Mouse (Mus musculus): ENCODE data around the gene Nxn. TPM values are rescaled to one million over a fixed set of nuclear protein-coding genes. Genes with fewer than 3 reads are reported as not detected.

Nxn gene
- polyA plus RNA-seq, 2 experiments: 1.9 to 2.1 TPM

DNA sequence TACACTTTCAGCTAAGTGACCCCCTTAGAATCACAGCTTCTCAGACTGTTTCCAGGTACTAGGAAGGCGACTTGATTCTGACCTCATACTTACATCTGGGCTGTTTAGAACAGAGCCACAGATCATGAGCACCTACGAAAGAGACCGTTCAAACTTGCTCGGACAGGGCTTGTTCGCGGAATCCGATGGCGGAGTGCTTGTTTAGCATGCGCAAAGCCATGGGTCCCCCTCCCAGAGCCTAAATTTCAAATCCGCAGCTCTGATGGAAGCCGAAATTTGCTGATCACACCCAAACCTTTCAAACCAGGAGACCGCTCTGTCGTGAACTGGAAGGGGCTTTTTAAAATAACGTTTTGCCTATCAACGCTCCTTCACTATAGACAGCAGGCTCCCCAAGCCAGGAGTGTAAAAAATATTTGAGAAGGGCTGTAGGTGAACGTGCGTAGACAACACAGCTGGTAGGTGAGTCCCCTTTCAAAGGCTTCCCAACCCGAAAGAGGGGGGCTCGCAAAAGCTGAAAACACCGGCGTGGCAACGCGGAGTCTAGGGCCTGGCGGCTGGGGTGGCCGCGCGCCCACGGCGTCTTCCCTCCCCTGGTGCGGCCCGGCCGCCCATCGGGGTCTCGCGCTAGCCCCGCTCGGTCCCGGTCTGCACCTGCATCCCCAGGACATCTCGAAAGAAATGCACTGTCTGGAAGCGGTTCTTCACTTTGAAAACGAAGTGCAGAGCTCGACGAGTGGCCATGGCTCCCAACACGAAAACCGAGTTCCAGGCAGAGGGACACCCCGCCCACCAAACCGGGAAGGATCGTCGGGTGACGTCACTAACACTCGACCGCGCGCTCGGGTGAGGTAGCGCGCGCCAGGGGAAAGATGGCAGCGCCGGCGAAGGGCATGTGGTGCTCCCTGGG, 155.8 kb downstream of the Nxn start, which contains the start of the genes Mrm3 and Glod4:
Gene Mrm3 (plus strand): TSS at position 815 of the 910 bp plus-strand sequence.
Gene Glod4 (minus strand): TSS at position 825 of the 910 bp plus-strand sequence.
- ATAC-seq (ENCODE audit: insufficient read depth) (peak; percentile 86), DNase-seq (ENCODE audit: low read depth in 3 of 3, low spot score in 3 of 3) (peak; percentile 74 to 79 (median 74))
- Histone ChIP-seq H3K27ac (no peak within 1 kb of the TSS; the same call in 1 of the 2 replicates), H3K4me1 (replicated peaks; ENCODE audit: control insufficient read depth in 2 of 2, insufficient read depth in 2 of 2, low read length in 1 of 2) (peaks cover 0 to 6% of the 10 kb centered on the region in 2 experiments; a peak in 2 of 4 replicates), H3K36me3 (replicated peaks; ENCODE audit: control insufficient read depth, insufficient read depth, low read depth) (peaks cover 4% of the 10 kb centered on the region; the same call in 1 of the 2 replicates), H3K9me3 (ENCODE audit: control insufficient read depth, low read length) (no peaks in the 10 kb centered on the region), H3K9ac (replicated peaks) (peak within 1 kb of the TSS; percentile 83), H3K27me3 (ENCODE audit: control insufficient read depth, insufficient read depth, low read length) (no peaks in the 10 kb centered on the region), H3K4me3 (ENCODE audit: insufficient read depth in 1 of 2, low read depth in 2 of 2, low read length in 2 of 2) (peak within 1 kb of the TSS; percentile 89), H3K4me2 (ENCODE audit: low read depth) (peak within 1 kb of the TSS; percentile 79)
- no peak for TF ChIP-seq CTCF (IDR thresholded peaks at IDR 0.05; ENCODE audit: low read depth)
- no peak for TF ChIP-seq EP300 (IDR thresholded peaks at IDR 0.05; ENCODE audit: low read depth)
- under 1% methylated on average over 61 of the region's 61 CpGs for WGBS (ENCODE audit: insufficient replicate concordance)

DNA sequence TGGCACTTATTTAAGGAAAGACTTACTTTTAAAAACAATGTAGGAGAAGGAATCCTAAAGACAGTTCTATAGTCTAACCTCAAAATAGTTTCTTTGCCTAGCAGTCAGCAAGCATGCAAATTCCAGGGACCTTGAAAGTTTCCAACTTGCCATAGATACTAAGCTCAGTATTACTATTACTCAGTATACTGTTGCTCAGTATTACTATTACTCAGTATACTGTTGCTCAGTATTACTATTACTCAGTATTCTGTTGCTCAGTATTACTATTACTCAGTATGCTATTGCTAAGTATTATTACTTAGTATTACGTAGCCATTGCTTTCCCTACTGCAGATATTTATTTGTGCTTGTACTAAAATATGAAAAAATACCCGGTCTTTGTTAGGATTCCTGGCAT, 159.2 kb downstream of the Nxn start:
- DNase-seq (ENCODE audit: low read depth in 3 of 3, low spot score in 3 of 3): no peak
- Histone ChIP-seq H3K4me3 (ENCODE audit: insufficient read depth in 1 of 2, low read depth in 2 of 2, low read length in 2 of 2) (no peak overlapping the region), H3K9me3 (ENCODE audit: control insufficient read depth, low read length) (no peaks in the 10 kb centered on the region), H3K27me3 (ENCODE audit: control insufficient read depth, insufficient read depth, low read length) (no peaks in the 10 kb centered on the region), H3K4me1 (replicated peaks; ENCODE audit: control insufficient read depth in 2 of 2, insufficient read depth in 2 of 2, low read length in 1 of 2) (peaks cover 0 to 3% of the 10 kb centered on the region in 2 experiments; a peak in 2 of 4 replicates), H3K36me3 (replicated peaks; ENCODE audit: control insufficient read depth, insufficient read depth, low read depth) (peaks cover 4% of the 10 kb centered on the region; the same call in 1 of the 2 replicates), H3K9ac (replicated peaks) (no peak overlapping the region), H3K4me2 (ENCODE audit: low read depth) (no peak overlapping the region), H3K27ac (no peak overlapping the region)
- WGBS (ENCODE audit: insufficient replicate concordance): 79% methylated on average over 2 of the region's 2 CpGs
- ATAC-seq (ENCODE audit: insufficient read depth): no peak
- TF ChIP-seq EP300 (IDR thresholded peaks at IDR 0.05; ENCODE audit: low read depth) (no peak), CTCF (IDR thresholded peaks at IDR 0.05; ENCODE audit: low read depth) (no peak)

DNA sequence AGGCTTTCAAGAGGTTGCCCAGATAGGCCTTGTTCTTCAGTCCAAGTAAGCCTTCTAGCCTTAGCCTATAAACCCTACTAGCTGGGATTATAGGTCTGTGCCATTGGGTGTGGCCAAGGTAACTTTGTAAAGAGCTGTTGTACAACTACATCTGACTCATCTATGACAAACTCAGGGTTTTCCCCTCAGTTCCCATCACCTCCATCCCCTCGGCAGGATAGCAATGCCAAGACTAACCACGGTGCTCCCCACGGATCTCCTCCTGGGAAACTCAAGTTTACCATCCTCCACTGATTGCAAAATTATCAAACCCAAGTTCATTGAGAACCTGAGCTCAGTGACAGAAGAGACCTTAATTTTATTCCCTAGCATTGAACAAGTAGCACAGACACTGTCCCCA, 162.8 kb downstream of the Nxn start:
- Histone ChIP-seq H3K4me1 (replicated peaks; ENCODE audit: control insufficient read depth in 2 of 2, insufficient read depth in 2 of 2, low read length in 1 of 2) (no peaks in the 10 kb centered on the region), H3K4me3 (ENCODE audit: insufficient read depth in 1 of 2, low read depth in 2 of 2, low read length in 2 of 2) (no peak overlapping the region), H3K27me3 (ENCODE audit: control insufficient read depth, insufficient read depth, low read length) (no peaks in the 10 kb centered on the region), H3K27ac (no peak overlapping the region), H3K9ac (replicated peaks) (no peak overlapping the region), H3K4me2 (ENCODE audit: low read depth) (no peak overlapping the region), H3K36me3 (replicated peaks; ENCODE audit: control insufficient read depth, insufficient read depth, low read depth) (peaks cover 6% of the 10 kb centered on the region; the same call in 1 of the 2 replicates), H3K9me3 (ENCODE audit: control insufficient read depth, low read length) (no peaks in the 10 kb centered on the region)
- ATAC-seq (ENCODE audit: insufficient read depth) (no peak), DNase-seq (ENCODE audit: low read depth in 3 of 3, low spot score in 3 of 3) (no peak)
- 67% methylated on average over 3 of the region's 3 CpGs for WGBS (ENCODE audit: insufficient replicate concordance)
- TF ChIP-seq CTCF (IDR thresholded peaks at IDR 0.05; ENCODE audit: low read depth) (no peak), EP300 (IDR thresholded peaks at IDR 0.05; ENCODE audit: low read depth) (no peak)

DNA sequence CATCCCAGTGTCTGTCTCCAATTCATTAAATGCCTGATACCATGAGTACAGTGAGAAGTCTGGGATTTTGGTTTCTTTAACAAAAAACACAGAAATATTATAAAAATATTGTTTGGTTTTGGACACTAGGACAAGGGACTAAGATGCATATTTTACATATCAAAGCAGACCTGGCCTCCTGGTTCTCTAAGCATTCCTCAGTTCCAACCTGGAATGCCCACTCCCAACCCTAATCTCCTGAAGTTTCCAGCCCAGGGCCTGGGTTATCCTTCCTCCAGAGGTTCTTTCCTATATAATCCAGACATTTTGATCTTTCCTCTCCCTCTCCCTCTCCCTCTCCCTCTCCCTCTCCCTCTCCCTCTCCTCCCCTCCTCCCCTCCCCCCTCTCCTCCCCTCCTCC, 173.9 kb downstream of the Nxn start:
- H3K9ac ChIP-seq (replicated peaks): no peak overlapping the region
- ATAC-seq (ENCODE audit: insufficient read depth) (no peak), DNase-seq (ENCODE audit: low read depth in 3 of 3, low spot score in 3 of 3) (no peak)
- H3K4me3 ChIP-seq (ENCODE audit: insufficient read depth in 1 of 2, low read depth in 2 of 2, low read length in 2 of 2): no peak overlapping the region
- H3K27ac ChIP-seq: no peak overlapping the region
- no peaks in the 10 kb centered on the region for H3K27me3 ChIP-seq (ENCODE audit: control insufficient read depth, insufficient read depth, low read length)
- no peaks in the 10 kb centered on the region for H3K9me3 ChIP-seq (ENCODE audit: control insufficient read depth, low read length)
- H3K4me1 ChIP-seq (replicated peaks; ENCODE audit: control insufficient read depth in 2 of 2, insufficient read depth in 2 of 2, low read length in 1 of 2): no peaks in the 10 kb centered on the region
- no peak overlapping the region for H3K4me2 ChIP-seq (ENCODE audit: low read depth)
- peaks cover 15% of the 10 kb centered on the region for H3K36me3 ChIP-seq (replicated peaks; ENCODE audit: control insufficient read depth, insufficient read depth, low read depth)
- no peak for TF ChIP-seq CTCF (IDR thresholded peaks at IDR 0.05; ENCODE audit: low read depth)
- no peak for TF ChIP-seq EP300 (IDR thresholded peaks at IDR 0.05; ENCODE audit: low read depth)

DNA sequence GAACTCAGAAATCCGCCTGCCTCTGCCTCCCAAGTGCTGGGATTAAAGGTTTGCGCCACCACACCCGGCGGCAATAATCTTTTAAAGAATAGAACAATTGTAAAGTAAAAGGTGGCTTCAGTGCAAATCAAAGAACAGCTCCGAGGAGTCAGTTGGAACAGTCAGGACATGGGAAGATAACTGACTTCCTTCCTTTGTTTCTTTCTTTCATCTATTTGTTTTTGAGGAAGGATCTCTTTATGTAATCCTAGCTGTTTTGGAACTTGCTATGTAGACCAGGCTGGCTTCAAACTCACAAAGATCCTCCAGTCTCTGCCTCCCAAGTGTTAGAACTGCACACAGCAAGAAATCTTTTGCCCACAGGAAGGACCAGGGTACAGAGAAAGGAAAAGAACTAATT, 174.3 kb downstream of the Nxn start:
- DNase-seq (ENCODE audit: low read depth in 3 of 3, low spot score in 3 of 3) (no peak), ATAC-seq (ENCODE audit: insufficient read depth) (no peak)
- 78% methylated on average over 5 of the region's 5 CpGs for WGBS (ENCODE audit: insufficient replicate concordance)
- Histone ChIP-seq H3K27me3 (ENCODE audit: control insufficient read depth, insufficient read depth, low read length) (no peaks in the 10 kb centered on the region), H3K9me3 (ENCODE audit: control insufficient read depth, low read length) (no peaks in the 10 kb centered on the region), H3K4me3 (ENCODE audit: insufficient read depth in 1 of 2, low read depth in 2 of 2, low read length in 2 of 2) (no peak overlapping the region), H3K4me1 (replicated peaks; ENCODE audit: control insufficient read depth in 2 of 2, insufficient read depth in 2 of 2, low read length in 1 of 2) (no peaks in the 10 kb centered on the region), H3K9ac (replicated peaks) (no peak overlapping the region), H3K36me3 (replicated peaks; ENCODE audit: control insufficient read depth, insufficient read depth, low read depth) (peaks cover 15% of the 10 kb centered on the region), H3K4me2 (ENCODE audit: low read depth) (no peak overlapping the region), H3K27ac (no peak overlapping the region)
- no peak for TF ChIP-seq CTCF (IDR thresholded peaks at IDR 0.05; ENCODE audit: low read depth)
- no peak for TF ChIP-seq EP300 (IDR thresholded peaks at IDR 0.05; ENCODE audit: low read depth)

Measured in liver, embryonic 14.5 days (tissue).